Mouse (Mus musculus): ENCODE data around the gene Urah.

The Urah gene

GRCm38 (mm10) chr7:140834968-140835757, at the start of gene Urah:
TSS of gene Urah (plus strand) at chr7:140835018.
- peak in 1 of 2 experiments; percentile 5 for DNase-seq

- DNase-seq: no peak
Measured at GRCm38 (mm10) chr7:140787406-140788052, 47.3 kb upstream of the Urah start, which contains the start of gene Syce1. TSS of gene Syce1 (minus strand) at chr7:140787852.

- DNase-seq: no peak
Measured at GRCm38 (mm10) chr7:140788053-140788435, 46.8 kb upstream of the Urah start.

GRCm38 (mm10) chr7:140793541-140793940, 41.3 kb upstream of the Urah start:
- DNase-seq: no peak

GRCm38 (mm10) chr7:140797619-140798018, 37.2 kb upstream of the Urah start:
- no peak for DNase-seq

- DNase-seq: no peak
Measured at GRCm38 (mm10) chr7:140798212-140798611, 36.6 kb upstream of the Urah start.

- peak; percentile 58 to 67 for DNase-seq
Measured at GRCm38 (mm10) chr7:140802629-140803028, 32.2 kb upstream of the Urah start.

GRCm38 (mm10) chr7:140805704-140806103, 29.1 kb upstream of the Urah start:
- peak; percentile 50 to 64 for DNase-seq

- no peak for DNase-seq
Measured at GRCm38 (mm10) chr7:140810496-140810895, 24.3 kb upstream of the Urah start.

GRCm38 (mm10) chr7:140811714-140812113, 23.1 kb upstream of the Urah start:
- no peak for DNase-seq

GRCm38 (mm10) chr7:140812850-140813249, 22.0 kb upstream of the Urah start:
- DNase-seq: no peak

- DNase-seq: no peak
Measured at GRCm38 (mm10) chr7:140820173-140820572, 14.6 kb upstream of the Urah start.

- no peak for DNase-seq
Measured at GRCm38 (mm10) chr7:140821305-140821652, 13.5 kb upstream of the Urah start.

GRCm38 (mm10) chr7:140821653-140822329, 13.0 kb upstream of the Urah start, which contains the start of gene Zfp941:
TSS of gene Zfp941 (minus strand) at chr7:140822178.
- DNase-seq: peak; percentile 43 to 65

- no peak for DNase-seq
Measured at GRCm38 (mm10) chr7:140822731-140823130, 12.1 kb upstream of the Urah start.

GRCm38 (mm10) chr7:140828171-140828881, 6.5 kb upstream of the Urah start:
- DNase-seq: peak; percentile 36 to 62

GRCm38 (mm10) chr7:140831447-140831846, 3.4 kb upstream of the Urah start:
- no peak for DNase-seq

GRCm38 (mm10) chr7:140833341-140833740, 1.5 kb upstream of the Urah start:
- no peak for DNase-seq

- no peak for DNase-seq
Measured at GRCm38 (mm10) chr7:140835758-140836087, 905 bp downstream of the Urah start.

GRCm38 (mm10) chr7:140836243-140837115, 1.7 kb downstream of the Urah start:
- peak in 1 of 2 experiments; percentile 1 for DNase-seq

- DNase-seq: no peak
Measured at GRCm38 (mm10) chr7:140839556-140839955, 4.7 kb downstream of the Urah start.

Measured in kidney, postnatal 4 days (tissue).